Mouse (Mus musculus) neural tube, embryonic 14.5 days (tissue): ENCODE data around the gene Bbx. TPM values are rescaled to one million over a fixed set of nuclear protein-coding genes. Genes with fewer than 3 reads are reported as not detected.

Experiments
- ATAC-seq: fragments of 200-750 bp; cut with Nextera tagmentation; 2 replicates; pipeline ENCODE4 v1.8.0; 2017; ENCODE audit warnings: low read depth, mild to moderate bottlenecking, moderate TSS enrichment, moderate library complexity
- H3K27ac ChIP-seq: fragments of 300-500 bp; sonication (generic); 2 replicates; pipeline ENCODE4 v1.5.1; 2014; ENCODE audit warnings: low read depth, mild to moderate bottlenecking, control low read depth, low read length, moderate library complexity, mixed read lengths
- H3K27me3 ChIP-seq: fragments of 300-500 bp; sonication (generic); 2 replicates; pipeline ENCODE4 v1.6.1; 2014; ENCODE audit warnings: low read length; ENCODE audit not compliant: control insufficient read depth, insufficient read depth
- H3K36me3 ChIP-seq: fragments of 300-500 bp; sonication (generic); 2 replicates; pipeline ENCODE4 v1.6.1; 2014; ENCODE audit warnings: low read length, mixed read lengths; ENCODE audit not compliant: control insufficient read depth, insufficient read depth
- H3K4me1 ChIP-seq: fragments of 300-500 bp; sonication (generic); 2 replicates; pipeline ENCODE4 v1.6.1; 2014; ENCODE audit warnings: low read length; ENCODE audit not compliant: control insufficient read depth, insufficient read depth
- H3K4me2 ChIP-seq: fragments of 300-500 bp; sonication (generic); 2 replicates; pipeline ENCODE4 v1.6.1; 2014; ENCODE audit warnings: mild to moderate bottlenecking, low read depth, low read length, control low read depth
- H3K4me3 ChIP-seq: fragments of 300-500 bp; sonication (generic); 2 replicates; pipeline ENCODE4 v1.5.1; 2014; ENCODE audit warnings: low read depth, low read length, control low read depth, mixed read lengths
- H3K9ac ChIP-seq: fragments of 300-500 bp; sonication (generic); replicated peaks from 2 replicates; pipeline ENCODE4 v1.6.1; 2014; ENCODE audit warnings: low read depth, mild to moderate bottlenecking, control low read depth, low read length, mixed read lengths
- H3K9me3 ChIP-seq: fragments of 300-500 bp; sonication (generic); 2 replicates; pipeline ENCODE4 v1.6.1; 2016; ENCODE audit warnings: low read length; ENCODE audit not compliant: control insufficient read depth
- WGBS: fragments of 180-500 bp; shearing (Covaris S2); extraction: QIAGEN DNeasy Blood & Tissue Kit; methylation state at CpG from one replicate; pipeline ENCODE4 v1.1.7; 2014; 5-methylcytosine and 5-hydroxymethylcytosine counted together
- polyA plus RNA-seq: library from polyadenylated mRNA; unstranded; fragments of >200 nt; fragmentation: Nextera tagmentation; extraction: Ambion mirVana; gene quantifications from 2 replicates; pipeline ENCODE4 v1.2.1, GENCODE M21; 2014

Gene Bbx
- polyA plus RNA-seq, 1 experiment from 2014 or later = 12.4 TPM

DNA sequence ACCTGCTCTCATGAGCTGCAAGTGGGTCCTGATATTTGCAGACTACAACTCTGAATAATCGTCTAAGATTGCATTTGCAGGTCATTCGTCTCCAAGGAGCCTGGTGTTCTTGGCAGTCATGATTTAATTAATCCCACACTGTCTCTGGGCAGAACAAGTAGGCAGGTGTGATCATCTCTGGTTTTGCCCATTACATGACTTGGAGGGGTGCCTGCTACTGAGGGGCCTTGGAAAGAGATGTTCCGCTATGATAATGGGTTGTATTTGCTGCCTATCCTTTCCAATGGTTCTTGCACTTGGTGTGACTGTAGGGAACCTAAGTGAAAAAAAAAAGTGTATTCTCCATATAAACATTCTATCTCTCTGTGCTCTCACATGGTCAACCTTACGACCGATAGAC, 273.6 kb downstream of the Bbx start:
- no peaks in the 10 kb centered on the region for H3K27me3 ChIP-seq
- no peaks in the 10 kb centered on the region for H3K4me1 ChIP-seq
- no peak overlapping the region for H3K9ac ChIP-seq
- 89% methylated on average over 5 of the region's 5 CpGs for WGBS
- H3K4me2 ChIP-seq = no peak overlapping the region
- no peak overlapping the region for H3K27ac ChIP-seq
- no peaks in the 10 kb centered on the region for H3K36me3 ChIP-seq
- H3K9me3 ChIP-seq = no peaks in the 10 kb centered on the region
- no peak for ATAC-seq
- H3K4me3 ChIP-seq = no peak overlapping the region

DNA sequence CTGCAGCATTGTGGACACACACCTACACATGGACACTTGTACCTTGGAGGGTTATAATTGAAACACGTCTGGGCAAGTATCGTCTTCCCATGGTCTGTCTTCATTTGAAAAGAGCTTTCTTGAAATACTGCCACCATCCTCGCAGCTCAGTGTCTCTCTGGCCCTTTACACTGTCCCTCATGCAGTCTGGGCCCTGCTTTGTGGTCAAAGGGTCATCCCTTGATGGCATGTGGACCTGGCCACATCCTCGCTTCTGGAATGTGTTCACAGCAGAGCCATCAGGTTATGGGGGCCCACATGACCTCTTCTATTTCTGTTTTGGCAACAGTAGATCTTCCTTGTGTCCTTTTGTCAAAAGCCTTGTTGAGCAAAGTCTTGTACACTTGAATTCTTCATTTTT, 282.6 kb downstream of the Bbx start:
- Histone ChIP-seq H3K9ac (no peak overlapping the region), H3K27me3 (no peaks in the 10 kb centered on the region), H3K9me3 (no peaks in the 10 kb centered on the region), H3K36me3 (no peaks in the 10 kb centered on the region), H3K4me2 (no peak overlapping the region), H3K4me1 (no peaks in the 10 kb centered on the region), H3K4me3 (no peak overlapping the region), H3K27ac (no peak overlapping the region)
- ATAC-seq = no peak
- WGBS = 77% methylated on average over 4 of the region's 4 CpGs

GRCm38 (mm10) chr16:50147900-50148299, 284.3 kb downstream of the Bbx start:
- Histone ChIP-seq H3K4me2 (no peak overlapping the region), H3K4me3 (no peak overlapping the region), H3K9ac (no peak overlapping the region), H3K36me3 (no peaks in the 10 kb centered on the region), H3K27me3 (no peaks in the 10 kb centered on the region), H3K4me1 (no peaks in the 10 kb centered on the region), H3K27ac (no peak overlapping the region), H3K9me3 (no peaks in the 10 kb centered on the region)
- peak; percentile 68; the same call in 1 of the 2 replicates for ATAC-seq
- WGBS = 65% methylated on average over 2 of the region's 2 CpGs

Other genes with a start within 250 kb of the Bbx start
- not detected in 2 replicates for gene Ccdc54, start 158.8 kb upstream of the Bbx start, polyA plus RNA-seq